Mouse (Mus musculus) ES-E14 (cell line): ENCODE results near the gene Lmbr1l.

Experiments used
- HCFC1 ChIP-seq: IDR thresholded peaks from 2 replicates; pipeline ENCODE4 v1.6.1; 2012; ENCODE audit warnings: low read length, inconsistent platforms, borderline replicate concordance; ENCODE audit not compliant: insufficient read depth
- MAFK ChIP-seq: IDR thresholded peaks from 2 replicates; pipeline ENCODE4 v1.6.1; 2014; ENCODE audit warnings: mild to moderate bottlenecking, low read depth, low read length, inconsistent platforms; ENCODE audit not compliant: insufficient read depth

- no peak for TF ChIP-seq HCFC1
- TF ChIP-seq MAFK: no peak
These were observed 63.8 kb downstream of the Lmbr1l start for GRCm38 (mm10) chr15:98854214-98854613.
